Mouse (Mus musculus) heart, adult 11 months (tissue): ENCODE results near the gene Mycl.
A peak's percentile ranks its signal among the peaks of the same experiment; 100 is the strongest.

Source experiments
- DNase-seq: peaks from one replicate; pipeline ENCODE4 v3.0.0; 2022

Mycl gene

GRCm38 (mm10) chr4:123021591-123021990 lies 26.1 kb downstream of the Mycl start:
- no peak for DNase-seq

- DNase-seq, result no peak
These were observed 27.4 kb downstream of the Mycl start for GRCm38 (mm10) chr4:123022896-123023295.

- no peak for DNase-seq
These were observed 30.0 kb downstream of the Mycl start for GRCm38 (mm10) chr4:123025418-123025817.

- peak; percentile 94 for DNase-seq
These were observed 30.7 kb downstream of the Mycl start for GRCm38 (mm10) chr4:123026161-123026560.

- DNase-seq, result no peak
These were observed 31.1 kb downstream of the Mycl start for GRCm38 (mm10) chr4:123026597-123026996.

GRCm38 (mm10) chr4:123034841-123035240 lies 39.4 kb downstream of the Mycl start:
- DNase-seq, result no peak

GRCm38 (mm10) chr4:123035636-123036035 lies 40.2 kb downstream of the Mycl start:
- no peak for DNase-seq

- DNase-seq, result no peak
These were observed 41.3 kb downstream of the Mycl start for GRCm38 (mm10) chr4:123036710-123037109.

GRCm38 (mm10) chr4:123041131-123041530 lies 45.7 kb downstream of the Mycl start:
- peak; percentile 70 for DNase-seq

- DNase-seq, result no peak
These were observed 48.4 kb downstream of the Mycl start for GRCm38 (mm10) chr4:123043858-123044257.

- no peak for DNase-seq
These were observed 49.4 kb downstream of the Mycl start for GRCm38 (mm10) chr4:123044842-123045241.

- DNase-seq, result no peak
These were observed 50.8 kb downstream of the Mycl start for GRCm38 (mm10) chr4:123046300-123046699.

- DNase-seq, result peak; percentile 99
These were observed 55.3 kb downstream of the Mycl start for GRCm38 (mm10) chr4:123050681-123051211.
